Mouse (Mus musculus) gastrocnemius, postnatal 25 days (tissue): ENCODE results near the gene Cryzl2. TPM values are rescaled to one million over a fixed set of nuclear protein-coding genes. Genes with fewer than 3 reads are reported as not detected.

Experiments
- DNase-seq: peaks from one replicate; pipeline ENCODE4 v3.0.0; 2022
- total RNA-seq, 2 experiments: library from RNA; stranded (reverse); gene quantifications; 1 replicate in 1 of 2; 2 replicates in 1 of 2; pipeline ENCODE4 v1.2.3; 2021

Gene Cryzl2
- total RNA-seq, 2 experiments from 2014 or later = 1.2 to 1.4 TPM

- no peak for DNase-seq
Observed at GRCm38 (mm10) chr1:157476231-157476630, 17.9 kb downstream of the Cryzl2 start.

GRCm38 (mm10) chr1:157480090-157480489 lies 21.7 kb downstream of the Cryzl2 start:
- no peak for DNase-seq

DNA sequence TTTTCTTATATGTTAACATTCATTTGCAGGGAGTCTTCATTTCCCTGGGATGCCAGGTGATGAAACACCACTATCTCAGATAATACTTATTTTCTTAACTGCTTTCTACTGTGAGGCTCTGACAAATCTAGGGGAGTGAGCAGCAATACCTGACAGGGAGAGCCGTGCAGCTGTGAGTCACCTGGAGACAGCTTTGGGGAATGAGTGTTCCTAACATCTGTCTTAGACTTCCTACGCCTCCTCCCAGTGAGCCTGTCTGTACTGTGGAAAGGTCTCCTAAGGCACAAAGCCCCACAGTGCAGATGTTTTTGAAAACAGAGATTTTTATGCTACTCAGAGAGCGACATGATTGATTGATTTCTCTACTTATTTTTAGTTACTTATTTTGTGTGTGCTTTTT lies 22.5 kb downstream of the Cryzl2 start:
- no peak for DNase-seq

GRCm38 (mm10) chr1:157481666-157482065 lies 23.3 kb downstream of the Cryzl2 start:
- DNase-seq = no peak

- DNase-seq = no peak
Observed at GRCm38 (mm10) chr1:157484161-157484560, 25.8 kb downstream of the Cryzl2 start.

DNA sequence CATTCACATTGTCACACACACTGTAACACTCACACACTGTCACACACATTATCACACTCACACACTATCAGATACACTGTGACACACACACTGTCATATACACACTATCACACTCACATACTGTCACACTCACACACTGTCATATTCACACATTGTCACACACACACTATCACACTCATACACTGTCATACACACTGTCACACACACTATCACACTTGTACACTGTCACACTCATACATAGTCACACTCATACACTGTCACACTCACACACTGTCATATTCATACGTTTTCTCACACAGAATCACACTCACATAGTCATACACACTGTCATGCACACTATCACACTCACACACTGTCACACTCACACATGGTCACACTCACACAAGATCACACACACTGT lies 42.3 kb downstream of the Cryzl2 start:
- DNase-seq = no peak

DNA sequence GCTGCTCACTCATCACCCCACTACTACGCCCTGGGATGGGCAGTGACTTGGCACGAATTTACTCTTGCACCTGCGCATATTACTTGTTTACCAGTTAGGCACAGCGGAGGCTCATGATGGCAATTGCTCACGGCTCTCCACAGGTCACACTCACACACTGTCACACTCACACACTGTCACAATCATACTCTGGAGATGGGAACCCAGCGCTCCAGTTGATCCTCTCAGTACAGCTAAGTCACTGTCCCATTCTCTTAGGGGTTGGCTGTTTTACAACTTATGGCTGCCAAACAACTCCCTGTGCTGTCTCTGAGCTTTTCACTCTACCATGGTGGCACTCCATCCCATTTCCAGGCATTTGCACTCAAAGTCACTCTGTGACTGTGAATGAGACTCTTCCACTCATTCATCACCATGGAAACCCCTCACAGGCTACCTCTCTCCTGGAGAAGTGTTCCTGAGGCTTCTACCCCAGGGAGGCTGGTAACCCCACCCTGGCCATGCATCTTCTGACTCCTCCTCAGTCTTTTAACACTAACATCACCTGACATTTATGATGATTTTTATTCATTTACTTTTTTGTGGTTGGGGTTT lies 43.1 kb downstream of the Cryzl2 start:
- DNase-seq = no peak

GRCm38 (mm10) chr1:157503071-157503470 lies 44.7 kb downstream of the Cryzl2 start:
- no peak for DNase-seq

GRCm38 (mm10) chr1:157506522-157506921 lies 48.1 kb downstream of the Cryzl2 start, which contains the start of gene Sec16b:
Gene Sec16b (plus strand): TSS chr1:157506728.
- DNase-seq = peak; percentile 59

- peak; percentile 16 for DNase-seq
Observed at GRCm38 (mm10) chr1:157506995-157507595, 48.7 kb downstream of the Cryzl2 start.

- peak; percentile 59 for DNase-seq
Observed at GRCm38 (mm10) chr1:157507814-157508213, 49.4 kb downstream of the Cryzl2 start.

- DNase-seq = no peak
Observed at GRCm38 (mm10) chr1:157512690-157513448, 54.5 kb downstream of the Cryzl2 start.

DNA sequence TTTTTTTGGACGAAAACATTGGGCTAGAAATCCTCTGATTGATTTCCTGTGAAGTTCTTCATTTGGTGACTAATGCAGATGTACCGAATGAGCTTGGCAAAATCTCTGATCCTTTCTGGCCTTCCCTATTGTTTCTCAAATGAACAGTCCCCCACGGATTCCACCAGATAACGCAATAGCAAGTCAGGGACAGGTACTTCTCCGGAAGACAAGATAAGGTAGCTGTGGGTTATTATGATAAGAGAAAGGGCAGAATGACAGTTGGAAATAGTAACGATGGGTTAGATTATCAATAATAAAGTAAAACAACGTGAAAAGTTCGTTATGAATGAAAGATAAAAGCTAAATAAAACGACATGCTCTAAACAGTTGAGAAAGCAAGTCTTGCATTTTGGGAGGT lies 55.2 kb downstream of the Cryzl2 start:
- DNase-seq = no peak

DNA sequence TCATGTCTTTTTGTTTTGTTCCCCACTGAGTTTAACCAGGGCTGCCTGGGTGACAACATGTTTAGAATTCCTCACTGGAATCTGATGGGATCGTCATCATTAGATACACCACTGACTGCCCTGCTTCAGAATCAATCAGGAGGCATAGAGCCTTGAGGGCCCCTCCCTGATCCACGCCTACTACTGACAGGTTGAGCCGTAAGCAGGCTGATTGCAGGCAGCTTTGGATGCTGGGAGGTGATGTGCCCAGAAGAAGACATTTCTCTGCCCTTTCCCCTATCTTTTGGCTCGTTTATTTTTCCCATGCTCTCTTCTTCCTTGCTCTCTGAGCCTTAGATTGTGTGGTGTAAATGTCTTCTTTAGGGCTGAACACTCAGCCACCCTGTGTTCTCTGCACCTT lies 55.9 kb downstream of the Cryzl2 start:
- DNase-seq = no peak

GRCm38 (mm10) chr1:157516838-157517808 lies 58.7 kb downstream of the Cryzl2 start:
- no peak for DNase-seq

DNA sequence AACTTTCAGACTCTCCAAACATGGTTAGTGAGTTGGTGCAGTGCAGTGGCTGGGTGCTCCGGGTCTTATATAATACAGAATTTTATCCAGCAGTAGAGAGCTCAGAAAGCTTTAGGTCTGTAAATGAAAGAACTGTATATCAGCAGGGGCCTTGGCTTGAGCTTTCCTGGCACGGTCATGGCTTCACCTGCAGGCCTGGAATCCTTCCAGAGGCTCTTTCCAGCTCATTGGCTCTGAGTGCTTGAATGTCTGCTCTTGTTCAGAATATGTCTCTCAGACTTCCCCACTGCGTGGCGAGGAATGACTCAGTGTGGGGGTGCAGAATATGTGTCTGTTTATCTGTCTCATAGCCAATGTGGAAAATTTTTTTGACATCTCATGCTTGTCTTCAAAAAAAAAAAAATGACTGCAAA lies 59.7 kb downstream of the Cryzl2 start:
- DNase-seq = no peak

- no peak for DNase-seq
Observed at GRCm38 (mm10) chr1:157519396-157519795, 61.0 kb downstream of the Cryzl2 start.

DNA sequence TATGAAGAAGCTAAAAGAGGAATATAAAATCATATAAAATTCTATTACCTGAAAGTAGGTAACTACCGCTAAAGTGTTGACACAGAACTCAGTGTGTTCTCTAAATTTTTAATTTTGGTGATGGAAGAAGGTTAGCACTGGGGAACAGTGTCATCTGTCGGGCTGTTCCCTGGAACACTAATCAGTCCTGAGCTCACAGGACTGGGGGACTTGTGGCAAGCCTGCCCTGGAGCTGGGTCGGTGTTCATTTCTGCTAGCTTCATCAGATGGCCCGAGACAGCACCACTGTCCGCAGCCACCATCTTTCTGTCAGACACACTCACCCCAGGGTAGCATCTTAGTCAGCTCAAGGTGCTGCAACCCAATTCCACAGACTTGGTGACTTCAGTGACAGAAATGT lies 63.9 kb downstream of the Cryzl2 start:
- DNase-seq = no peak

DNA sequence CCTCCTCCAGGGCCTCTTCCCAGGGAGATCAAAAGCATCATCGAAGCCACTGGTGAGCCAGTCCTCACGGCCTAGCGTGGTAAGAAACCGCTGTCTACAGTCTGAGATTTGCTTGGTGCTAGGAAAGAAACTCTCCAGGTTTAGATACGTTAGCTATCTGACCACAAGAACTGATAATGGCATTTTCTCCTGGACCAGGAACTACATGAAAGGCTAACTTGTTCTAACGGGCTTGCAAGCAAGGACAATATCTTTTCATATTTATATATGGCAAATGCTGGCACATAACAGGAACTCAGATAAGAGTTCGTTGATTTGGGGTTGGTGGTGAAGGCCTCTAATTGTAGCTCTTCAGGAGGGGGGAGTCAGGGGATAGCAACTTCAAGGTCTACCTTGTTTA lies 66.4 kb downstream of the Cryzl2 start:
- no peak for DNase-seq

- DNase-seq = no peak
Observed at GRCm38 (mm10) chr1:157525692-157526354, 67.4 kb downstream of the Cryzl2 start.

DNA sequence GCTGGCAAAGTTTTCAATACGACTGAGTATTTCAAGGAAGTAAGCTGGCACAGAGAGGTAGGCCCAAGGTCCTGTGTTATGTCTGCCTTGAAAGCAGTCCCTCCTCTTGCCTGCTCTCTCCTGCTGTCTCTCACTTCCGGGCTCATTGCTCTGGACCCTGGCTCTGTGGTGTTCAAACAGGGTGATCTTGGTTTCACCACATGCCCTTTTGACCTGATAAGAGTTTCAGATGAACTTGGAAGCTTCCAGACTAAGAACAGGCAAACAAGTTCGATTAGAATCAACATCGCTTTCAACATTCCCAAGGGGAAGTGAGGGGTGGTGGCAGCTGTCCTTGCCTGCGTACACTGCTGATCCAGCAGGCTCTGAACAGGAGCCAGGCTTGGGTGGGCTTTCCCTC lies 68.2 kb downstream of the Cryzl2 start:
- DNase-seq = no peak
